Mouse (Mus musculus) left cerebral cortex, adult 18-20 months (tissue): ENCODE results near the gene Ubr4. TPM values are rescaled to one million over a fixed set of nuclear protein-coding genes. Genes with fewer than 3 reads are reported as not detected.
A peak's percentile ranks its signal among the peaks of the same experiment; 100 is the strongest.

Experiments used
- DNase-seq, 2 experiments: peaks; one replicate each; pipeline ENCODE4 v3.0.0; 2021 to 2022; ENCODE audit warnings: low spot score in 2 of 2, mixed read lengths in 1 of 2
- total RNA-seq, 2 experiments: library from RNA; stranded (reverse); gene quantifications; 2 replicates each; pipeline ENCODE4 v1.2.3; 2021

Ubr4 gene
- total RNA-seq, 2 experiments from 2014 or later, result 168 to 170 TPM

DNA sequence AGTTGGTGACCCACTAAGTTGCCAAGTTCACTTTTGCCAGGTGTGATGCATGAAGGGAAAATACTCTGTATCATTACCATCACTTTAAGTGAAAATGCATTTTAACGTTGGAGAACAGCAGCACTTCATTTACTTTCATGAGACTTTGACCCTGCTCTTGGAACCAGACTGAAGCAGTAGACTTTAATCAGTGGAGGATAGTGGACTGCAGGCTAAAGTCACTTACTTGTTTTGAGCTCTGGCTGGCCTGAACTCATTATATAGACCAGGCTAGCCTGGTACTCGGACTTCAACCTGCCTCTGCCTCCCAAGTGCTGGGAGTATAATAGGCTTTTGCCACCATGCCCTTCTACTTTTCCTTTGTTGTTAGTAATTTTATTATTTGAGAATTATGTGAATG, 70.9 kb downstream of the Ubr4 start:
- no peak for DNase-seq

DNA sequence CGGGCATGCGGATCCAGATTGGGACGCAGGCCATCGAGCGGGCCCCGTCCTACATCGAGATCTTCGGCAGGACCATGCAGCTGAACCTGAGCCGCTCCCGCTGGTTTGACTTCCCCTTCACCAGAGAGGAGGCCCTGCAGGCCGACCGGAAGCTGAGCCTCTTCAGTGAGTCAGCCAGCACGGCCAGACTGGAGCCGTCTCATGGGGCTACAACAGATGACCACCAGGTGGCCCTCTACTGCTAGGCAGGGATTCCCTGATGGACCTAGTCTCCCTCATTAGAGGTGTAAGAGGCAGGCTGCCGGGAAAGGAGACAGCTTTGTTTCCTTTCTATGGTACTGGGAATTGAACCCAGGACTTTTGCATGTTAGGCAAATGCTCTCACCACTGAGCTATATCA, 77.8 kb downstream of the Ubr4 start:
- DNase-seq, result peak; percentile 76 to 77

DNA sequence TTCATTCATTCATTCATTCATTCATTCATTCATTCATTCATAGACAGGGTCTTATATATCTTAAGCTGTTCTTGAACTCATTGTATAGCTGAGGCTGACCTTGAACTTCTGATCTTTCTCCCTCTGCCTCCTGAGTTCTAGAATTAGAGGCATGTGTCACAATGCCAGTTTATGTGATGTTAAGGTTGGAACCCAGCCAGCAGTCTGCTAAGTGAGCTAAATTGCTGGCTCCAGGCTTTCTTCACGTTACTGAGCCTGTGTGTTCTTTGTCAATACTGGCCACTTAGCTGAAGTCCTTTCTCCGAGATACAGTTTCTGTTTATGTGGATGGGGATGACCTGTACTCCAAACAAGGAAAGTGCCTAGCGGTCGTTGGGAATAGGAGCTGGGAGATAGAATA, 78.5 kb downstream of the Ubr4 start:
- no peak for DNase-seq

DNA sequence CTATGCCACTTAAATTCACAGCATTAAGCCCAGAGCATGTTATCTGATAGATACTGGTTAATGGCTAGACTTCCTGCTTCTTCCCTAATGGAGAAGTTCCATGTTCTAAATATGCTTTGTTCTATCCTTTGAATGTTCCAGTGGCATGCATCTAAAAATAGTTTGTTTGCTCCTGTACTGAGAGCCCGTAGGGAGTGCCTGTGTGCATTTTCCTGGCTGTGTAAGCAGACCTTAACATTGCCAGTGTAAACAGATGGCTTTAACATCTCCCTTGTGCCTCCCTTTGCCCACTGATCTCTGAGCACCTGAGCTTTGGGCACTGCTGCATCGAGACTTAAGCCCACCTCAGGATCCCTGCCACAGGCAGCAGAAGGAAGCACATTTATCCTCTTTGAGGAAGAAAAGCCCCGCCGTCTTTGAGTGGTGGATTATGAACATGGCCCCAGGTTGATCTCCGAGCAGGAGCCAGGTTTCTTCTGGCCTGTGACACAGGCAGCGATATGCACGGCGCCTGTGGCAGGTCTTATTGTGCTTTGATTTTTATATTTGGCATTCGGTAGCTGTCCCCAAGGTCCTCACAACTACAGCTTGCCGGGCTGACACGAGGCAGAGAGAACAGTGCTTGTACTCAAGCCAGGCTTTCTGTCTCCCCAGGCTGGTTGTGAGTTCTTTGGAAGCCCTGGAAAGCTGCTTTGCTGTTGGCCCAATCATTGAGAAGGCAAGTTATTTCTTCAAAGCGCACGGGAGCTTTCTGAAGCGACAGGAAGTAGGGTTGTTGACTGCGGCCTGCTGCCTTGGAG, 80.8 kb downstream of the Ubr4 start:
- no peak for DNase-seq

DNA sequence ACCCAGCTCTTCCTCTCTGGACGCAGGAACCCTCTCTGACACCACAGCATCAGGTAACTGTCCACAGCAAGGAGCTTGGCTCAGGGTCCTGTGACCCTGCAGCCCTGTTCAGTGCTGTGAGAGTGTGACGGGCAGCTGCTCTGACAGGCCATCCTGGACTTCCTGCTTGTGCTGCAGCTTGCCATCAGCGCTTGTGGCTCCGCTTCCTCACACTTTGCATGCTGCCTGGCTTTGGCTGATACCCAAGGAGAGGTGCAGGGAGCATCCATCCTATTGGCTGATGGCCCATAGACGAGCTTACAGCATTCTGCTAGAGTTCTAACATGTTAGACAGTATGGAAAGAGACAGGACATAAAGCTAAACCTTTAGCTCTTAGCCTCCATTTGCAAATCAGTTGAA, 88.8 kb downstream of the Ubr4 start:
- no peak for DNase-seq

DNA sequence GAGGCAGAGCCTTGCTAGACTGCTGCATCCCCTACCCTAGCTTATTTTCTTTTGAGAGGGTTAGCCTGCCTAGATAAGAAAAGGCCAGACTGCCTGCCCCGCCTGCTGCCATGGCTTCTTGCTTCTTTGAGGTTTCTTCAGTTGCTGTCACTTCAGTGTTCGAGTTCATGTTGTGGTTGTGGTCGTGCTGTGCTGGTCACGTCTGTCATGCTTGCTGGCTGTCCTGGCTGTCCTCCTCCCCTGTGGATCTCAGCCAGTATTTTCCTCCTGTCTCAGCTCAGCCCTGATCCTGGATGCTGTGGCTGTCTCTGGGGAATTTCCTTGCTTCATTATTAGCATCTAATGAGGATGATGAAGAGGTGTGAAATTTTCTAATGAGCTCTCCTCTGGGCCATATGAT, 89.4 kb downstream of the Ubr4 start:
- no peak for DNase-seq

DNA sequence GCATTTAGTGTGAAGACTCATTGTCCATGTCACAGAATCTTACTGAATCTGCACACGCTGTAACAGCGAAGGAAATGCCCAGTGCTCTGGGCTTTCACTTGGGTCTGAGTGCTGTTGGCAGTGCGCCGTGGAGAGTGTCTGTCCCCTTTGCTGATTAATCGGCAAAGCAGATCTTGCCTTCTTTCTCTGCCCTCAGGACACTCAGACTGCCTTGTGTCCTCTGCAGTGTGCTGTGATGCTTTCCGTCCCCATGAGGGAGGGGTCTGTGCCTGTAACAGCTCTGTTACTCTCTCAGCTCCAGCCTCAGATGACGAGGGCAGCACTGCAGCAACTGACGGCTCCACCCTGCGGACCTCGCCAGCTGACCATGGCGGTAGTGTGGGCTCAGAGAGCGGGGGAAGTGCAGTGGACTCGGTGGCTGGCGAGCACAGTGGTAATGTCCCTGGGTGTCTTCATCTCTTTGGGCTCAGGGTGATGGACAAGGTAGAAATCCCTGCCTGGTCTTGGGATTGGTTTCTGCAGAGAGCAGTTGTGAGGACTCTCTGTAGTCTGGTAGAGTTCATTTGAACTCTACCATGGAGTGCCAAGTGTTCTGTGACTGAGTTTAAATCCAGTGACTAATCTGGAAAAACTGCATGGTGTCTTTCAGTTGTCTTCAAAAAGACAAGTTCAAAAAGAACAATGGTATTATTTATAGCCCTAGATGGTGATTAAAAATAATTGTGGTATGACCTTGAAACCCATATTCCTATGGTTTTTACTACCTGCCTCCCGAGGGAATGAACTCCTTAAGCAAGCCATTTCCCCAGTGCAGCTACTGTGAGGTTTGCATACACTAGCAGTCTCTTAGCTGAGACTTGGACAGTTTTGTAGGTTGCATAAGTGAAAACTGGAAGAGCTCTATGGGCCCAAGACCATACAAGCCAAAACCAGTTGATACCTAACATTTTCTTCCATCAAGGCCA, 90.3 kb downstream of the Ubr4 start:
- no peak for DNase-seq

DNA sequence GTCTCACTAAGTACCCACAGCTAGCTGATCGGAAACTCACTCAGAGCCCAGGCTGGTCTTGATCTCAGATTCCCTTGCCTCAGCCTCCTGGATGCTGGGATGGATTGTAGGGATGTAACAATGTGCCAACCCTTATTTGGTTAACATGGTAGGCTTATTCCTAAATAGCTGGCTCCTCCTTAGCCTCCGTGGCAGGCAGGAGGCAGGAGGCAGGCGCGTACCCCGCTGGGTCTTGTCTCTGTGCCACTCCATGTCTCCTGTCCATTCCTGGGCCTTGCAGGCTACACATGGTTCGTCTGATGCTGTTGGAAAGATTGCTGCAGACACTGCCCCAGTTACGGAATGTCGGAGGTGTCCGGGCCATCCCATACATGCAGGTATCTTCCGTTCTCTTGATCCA, 91.9 kb downstream of the Ubr4 start:
- DNase-seq, result no peak

DNA sequence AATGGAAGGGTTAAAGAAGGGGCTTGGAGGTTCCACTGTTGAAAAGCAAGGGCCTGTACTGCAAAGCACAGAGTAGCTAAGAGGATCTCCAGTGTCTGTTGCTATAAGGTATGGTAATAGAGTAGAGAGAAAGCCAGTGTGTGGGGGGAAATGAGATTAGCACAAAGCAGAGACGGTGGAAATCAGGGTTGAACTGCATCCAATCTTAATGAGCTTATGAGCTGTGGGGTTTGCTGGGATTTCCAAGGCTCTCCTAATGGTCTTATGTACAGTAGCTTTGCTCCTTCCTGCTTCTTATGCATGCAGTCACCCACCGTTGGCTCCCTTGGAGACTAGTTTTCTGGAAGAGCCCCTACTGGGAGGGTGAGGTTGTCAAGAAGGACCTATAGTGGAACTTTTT, 93.8 kb downstream of the Ubr4 start:
- DNase-seq, result no peak

DNA sequence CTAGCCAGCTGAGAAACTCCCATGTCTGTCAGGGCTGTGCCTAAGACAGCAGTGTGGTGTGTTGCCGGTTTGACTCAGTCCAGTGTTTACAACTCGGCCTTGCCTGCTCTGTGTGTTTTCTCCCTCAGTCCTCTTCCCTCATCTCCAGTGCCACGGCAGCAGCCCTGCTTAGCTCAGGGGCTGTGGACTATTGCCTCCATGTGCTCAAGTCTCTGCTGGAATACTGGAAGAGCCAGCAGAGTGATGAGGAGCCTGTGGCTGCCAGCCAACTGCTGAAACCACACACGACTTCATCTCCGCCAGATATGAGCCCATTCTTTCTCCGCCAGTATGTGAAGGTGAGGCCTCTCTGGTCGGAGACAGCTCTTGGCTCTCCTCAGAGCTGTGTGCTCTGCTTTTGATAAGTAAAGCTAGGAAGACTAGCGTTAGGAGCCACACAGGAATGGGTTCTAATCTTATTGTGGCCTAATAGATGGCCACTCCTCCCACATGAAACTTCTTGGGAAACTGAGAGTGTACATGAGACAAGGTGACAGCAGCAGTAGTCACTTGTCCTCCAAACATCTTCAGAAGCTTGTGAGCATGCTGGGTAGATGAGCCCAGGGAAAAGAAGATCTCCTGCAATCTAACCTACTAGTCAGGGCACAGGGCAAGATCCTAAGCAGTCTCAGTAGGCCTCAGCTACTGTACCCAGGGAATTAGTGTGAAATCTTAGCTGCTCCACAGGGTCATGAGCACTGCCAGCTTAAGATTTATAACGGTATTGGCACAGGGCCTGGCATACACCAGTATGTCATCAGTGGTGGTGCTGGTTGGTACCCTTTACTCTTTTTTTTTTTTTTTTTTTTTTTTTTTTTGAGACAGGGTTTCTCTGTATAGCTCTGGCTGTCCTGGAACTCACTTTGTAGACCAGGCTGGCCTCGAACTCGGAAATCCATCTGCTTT, 94.6 kb downstream of the Ubr4 start:
- no peak for DNase-seq

DNA sequence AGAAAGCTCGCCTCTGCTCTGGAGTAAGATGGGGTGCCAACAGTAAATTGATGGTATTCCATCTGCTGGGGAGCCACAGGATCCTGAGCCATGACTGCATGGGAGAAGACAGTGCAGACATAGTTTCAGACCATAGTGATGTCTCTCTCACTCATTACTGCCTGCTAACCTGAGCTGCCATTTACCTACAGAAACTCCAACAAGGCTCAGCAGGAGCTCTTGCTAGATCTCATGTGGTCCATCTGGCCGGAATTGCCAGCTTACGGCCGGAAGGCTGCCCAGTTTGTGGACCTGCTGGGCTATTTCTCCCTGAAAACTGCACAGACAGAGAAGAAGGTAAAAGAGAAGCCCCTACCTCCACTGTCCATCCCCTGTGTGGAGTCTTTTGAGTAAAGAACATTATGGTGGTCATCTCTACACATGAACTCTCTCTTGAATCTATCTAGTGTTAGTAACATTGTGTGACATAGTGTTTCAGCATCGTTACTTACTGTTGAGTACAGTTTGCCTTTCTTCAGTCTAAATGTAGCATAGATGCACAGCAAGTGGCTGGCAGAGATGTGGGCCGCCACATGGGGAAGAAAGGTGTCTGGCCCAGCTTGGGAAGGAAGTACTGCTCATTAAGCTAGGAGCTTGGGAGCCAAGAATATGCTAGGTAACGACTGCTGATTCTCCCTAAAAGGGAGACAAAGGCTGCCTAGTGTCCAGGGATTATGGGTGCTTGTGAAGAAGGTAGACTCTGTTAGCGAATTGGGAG, 100.7 kb downstream of the Ubr4 start:
- no peak for DNase-seq

DNA sequence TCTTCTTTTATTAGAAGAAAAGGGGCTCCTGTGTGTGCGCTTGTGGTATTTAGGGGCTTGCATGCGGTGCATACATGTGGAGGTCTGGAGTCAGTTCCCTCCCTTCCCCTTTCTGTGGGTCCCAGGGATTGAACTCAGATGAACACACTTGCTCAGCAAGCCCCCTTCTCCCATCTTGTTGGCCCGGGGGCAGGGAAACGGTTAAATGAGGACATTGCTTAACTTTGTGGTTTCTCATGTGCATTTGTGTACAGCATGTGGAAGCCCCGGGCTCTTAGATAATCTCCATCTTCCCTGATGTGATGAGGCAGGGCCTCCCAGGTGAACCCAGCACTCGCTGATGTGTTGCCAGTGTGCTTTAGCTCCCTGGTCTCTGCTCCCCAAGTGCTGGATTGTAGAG, 101.9 kb downstream of the Ubr4 start:
- no peak for DNase-seq

DNA sequence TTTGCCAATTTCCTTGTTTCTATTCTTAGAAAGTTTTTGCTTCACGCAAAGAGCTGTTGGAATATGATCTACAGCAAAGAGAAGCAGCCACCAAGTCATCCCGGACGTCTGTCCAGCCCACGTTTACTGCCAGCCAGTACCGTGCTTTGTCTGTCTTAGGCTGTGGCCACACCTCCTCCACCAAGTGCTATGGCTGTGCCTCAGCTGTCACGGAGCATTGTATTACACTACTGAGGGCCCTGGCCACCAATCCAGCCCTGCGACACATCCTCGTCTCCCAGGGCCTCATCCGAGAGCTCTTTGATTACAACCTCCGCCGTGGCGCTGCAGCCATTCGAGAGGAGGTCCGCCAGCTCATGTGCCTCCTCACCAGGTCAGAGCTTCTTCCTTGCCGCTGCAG, 107.6 kb downstream of the Ubr4 start:
- DNase-seq, result no peak

DNA sequence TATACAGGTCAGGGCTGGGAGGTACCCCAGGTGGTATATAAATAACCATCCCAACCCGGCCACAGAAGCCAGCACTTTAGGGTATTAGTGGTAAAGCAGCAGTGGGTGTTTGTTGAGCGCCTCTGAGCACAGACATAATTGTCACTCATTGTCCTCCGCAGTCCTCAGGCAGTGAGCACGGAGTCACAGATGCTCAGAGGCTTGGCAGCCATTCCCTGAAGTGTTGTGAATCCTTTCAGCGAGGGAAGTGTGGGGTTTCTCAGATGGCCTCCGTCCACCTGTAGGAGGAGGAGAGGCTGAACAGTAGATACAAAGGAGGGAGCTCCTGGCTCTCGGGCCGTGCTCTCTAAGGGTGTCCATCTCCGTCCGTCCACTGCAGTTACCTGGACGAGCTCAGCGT, 111.8 kb downstream of the Ubr4 start:
- peak; percentile 44 to 53 for DNase-seq

DNA sequence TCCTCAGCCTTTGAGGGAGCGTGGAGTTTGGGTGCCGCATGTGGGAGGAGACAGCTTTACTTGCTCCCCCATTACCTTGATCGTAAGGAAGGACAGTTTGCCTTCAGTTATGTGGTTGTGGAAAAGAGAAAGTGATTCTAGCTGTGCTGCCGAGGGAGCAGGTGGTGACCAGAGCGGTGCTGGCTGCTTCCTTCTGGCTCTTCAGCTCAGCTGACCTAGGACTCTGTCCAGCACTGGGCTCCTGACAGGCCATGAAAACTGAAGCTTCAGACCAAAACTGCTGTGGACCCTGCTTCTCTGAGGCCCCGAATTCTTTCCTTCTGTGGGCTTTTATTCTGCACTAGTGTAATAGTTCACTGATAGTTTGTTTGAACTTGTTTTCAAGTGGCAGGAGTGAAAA, 114.1 kb downstream of the Ubr4 start:
- DNase-seq, result no peak

DNA sequence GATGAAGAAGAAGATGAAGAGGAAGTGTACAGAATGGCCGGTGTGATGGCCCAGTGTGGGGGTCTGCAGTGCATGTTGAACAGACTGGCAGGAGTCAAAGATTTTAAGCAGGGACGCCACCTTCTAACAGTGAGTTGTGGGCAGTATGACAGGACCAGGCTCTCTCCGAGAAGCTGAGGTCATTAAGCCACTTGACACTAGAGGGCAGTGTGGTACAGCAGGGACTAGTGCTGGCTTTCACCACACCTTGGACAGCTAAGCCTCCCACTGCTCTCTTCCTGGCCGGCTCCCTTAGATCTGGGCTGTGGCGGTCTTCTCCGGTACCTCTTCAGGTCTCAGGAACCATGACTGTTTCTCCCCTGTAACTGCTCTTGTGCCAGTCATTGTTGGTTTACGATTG, 117.8 kb downstream of the Ubr4 start:
- DNase-seq, result peak; percentile 84 to 88

DNA sequence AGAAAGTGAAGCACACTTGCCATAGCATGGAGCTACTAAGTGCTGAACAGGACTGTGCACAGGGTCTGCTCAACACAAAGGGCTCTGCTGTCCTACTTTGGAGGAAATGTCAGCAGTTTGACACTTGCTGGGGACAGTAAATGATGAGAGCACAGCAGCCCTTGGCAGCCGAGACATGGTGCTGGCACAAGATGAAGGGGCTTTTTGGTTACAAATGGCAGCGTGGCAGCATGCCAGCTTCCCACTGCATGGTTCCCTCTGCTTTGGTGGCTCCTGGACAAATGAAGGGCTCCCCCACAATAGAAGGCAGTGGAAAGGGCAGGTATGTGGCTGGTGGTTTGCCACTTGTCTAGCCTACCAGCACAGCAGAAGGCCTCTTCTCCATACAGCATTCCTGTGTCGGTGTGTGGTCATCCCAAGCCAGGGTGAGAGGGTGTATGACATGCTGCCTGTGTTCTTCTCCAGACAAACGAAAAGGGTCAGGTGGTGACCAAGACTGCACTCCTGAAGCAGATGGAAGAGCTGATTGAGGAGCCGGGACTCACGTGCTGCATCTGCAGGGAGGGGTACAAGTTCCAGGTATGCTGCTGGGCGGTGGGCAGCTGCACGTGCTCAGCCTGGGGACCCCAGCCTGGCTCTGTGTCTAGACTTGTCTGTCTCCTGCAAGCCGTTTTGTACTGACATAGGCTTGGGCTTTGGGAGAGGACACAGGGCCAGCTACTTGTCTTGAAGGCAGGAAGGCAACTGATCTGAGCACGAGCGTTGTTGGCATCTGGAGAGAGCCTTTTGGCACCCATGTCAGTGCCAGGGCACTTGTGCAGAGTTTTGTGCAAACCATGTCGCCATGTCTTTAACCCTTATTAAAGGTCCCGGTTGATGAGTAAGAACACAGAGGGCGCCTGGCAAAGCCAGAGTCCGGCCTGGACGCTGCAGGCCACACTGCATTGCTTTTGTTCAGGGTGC, 124.5 kb downstream of the Ubr4 start:
- DNase-seq, result no peak

DNA sequence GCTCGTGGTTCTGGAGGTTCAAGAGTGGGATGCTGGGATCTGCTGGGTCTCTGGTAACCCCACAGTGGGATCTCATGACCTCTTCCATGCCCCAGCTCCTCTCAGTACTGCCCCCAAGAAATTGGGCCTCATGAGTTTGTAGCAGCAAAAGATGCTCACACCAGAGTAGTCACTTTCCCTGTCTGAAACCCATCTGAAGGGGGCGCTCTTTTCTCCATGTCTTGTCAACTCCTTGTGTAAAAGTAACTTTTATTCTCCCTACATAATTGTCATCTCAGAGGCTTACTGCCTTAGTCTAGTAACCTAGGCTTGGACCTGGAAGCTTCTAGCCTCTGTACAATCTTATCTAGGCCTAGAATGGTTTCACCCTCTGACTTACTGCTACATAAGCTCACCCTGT, 125.6 kb downstream of the Ubr4 start:
- DNase-seq, result no peak

DNA sequence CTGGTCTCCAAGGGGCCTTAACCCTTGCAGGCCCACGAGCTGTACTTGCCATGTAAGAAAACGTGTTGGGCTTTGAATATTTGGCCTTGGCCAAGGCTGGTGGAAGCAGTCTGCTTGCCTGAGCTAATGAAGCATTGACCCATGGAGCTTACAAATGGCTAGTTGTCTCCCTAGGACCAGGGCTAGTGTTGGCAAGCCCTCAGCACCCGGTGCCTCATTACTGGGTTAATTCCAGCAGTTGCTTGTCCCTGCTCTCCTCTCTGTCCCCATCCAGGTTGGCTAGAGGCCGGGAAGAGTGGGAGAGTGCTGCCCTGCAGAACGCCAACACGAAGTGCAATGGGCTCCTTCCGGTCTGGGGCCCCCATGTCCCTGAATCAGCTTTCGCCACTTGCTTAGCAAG, 126.8 kb downstream of the Ubr4 start:
- DNase-seq, result no peak
